In genomic region chr7:5982426-5982825, GRCm38 (mm10) we compare ENCODE assay signal across 10 mouse cellular contexts. TPM values are rescaled to one million over a fixed set of nuclear protein-coding genes. Genes with fewer than 3 reads are reported as not detected.
DNase-seq lines count a peak whose midpoint lies in the region; TF ChIP-seq lines count a peak whose summit lies in the region.
"Not testable (repeated sequence)": the region's sequence is repeated elsewhere in the genome, so short reads cannot be mapped to it uniquely, and the experiment has no call there.
"Had no signal": no experiment of that assay in that cellular context is flagged by ENCODE, and none has a peak within 500 bp of the region (broad histone marks: within the 10 kb centered on the region; RNA-seq: fewer than 3 reads in every experiment).

No protein-coding gene starts in this region.

- H3K4me3 ChIP-seq in kidney, adult 2 months (ENCODE audit: insufficient read depth, low read depth, low read length), result not testable (repeated sequence)

- WGBS in kidney, adult 2 months, result 72% methylated on average over 4 of the region's 4 CpGs

- not testable (repeated sequence) for H3K27me3 ChIP-seq in kidney, adult 2 months (replicated peaks; ENCODE audit: control insufficient read depth, insufficient read depth, low read length)

- not testable (repeated sequence) for TF ChIP-seq POLR2A in kidney, adult 2 months (IDR thresholded peaks at IDR 0.05; ENCODE audit: low read depth, low read length)

- TF ChIP-seq CTCF in kidney, adult 2 months (conservative IDR thresholded peaks at IDR 0.05; ENCODE audit: insufficient read depth, insufficient read length, low read depth, low read length), result not testable (repeated sequence)

- DNase-seq in kidney, adult 2 months, result peak; percentile 53
- peak; percentile 73 for DNase-seq in kidney, adult 9 months

- peak overlapping the region; percentile 35 for H3K27ac ChIP-seq in kidney, adult 2 months (ENCODE audit: insufficient read depth, low read depth, low read length)

- H3K36me3 ChIP-seq in kidney, adult 2 months (ENCODE audit: control insufficient read depth, insufficient read depth, low read length), result not testable (repeated sequence)

- H3K4me1 ChIP-seq in kidney, adult 2 months (ENCODE audit: control insufficient read depth, insufficient read depth, low read length), result not testable (repeated sequence)

RNA-seq across cellular contexts. Expression of gene Vmn1r65, which starts 28.4 kb away (rescaled TPM):
- polyA plus RNA-seq in kidney, adult 2 months (2012; rRNA removed), result not detected in 2 replicates
- polyA plus RNA-seq: activated CD4-positive, CD25-positive, alpha-beta regulatory T cell, adult 4 months; adrenal gland, adult 2 months; brain, embryonic 14.5 days; C2C12; CD4-positive, CD25-positive, alpha-beta regulatory T cell, adult 4 months; cerebellum, adult 2 months; G1E; Patski had no signal
